Mouse (Mus musculus): ENCODE results near the gene Hoxd1. TPM values are rescaled to one million over a fixed set of nuclear protein-coding genes. Genes with fewer than 3 reads are reported as not detected.

The Hoxd1 gene
- polyA plus RNA-seq, 1 experiment from 2014 or later, result 1.8 TPM

GRCm38 (mm10) chr2:74734996-74735811, 27.6 kb upstream of the Hoxd1 start:
- Histone ChIP-seq H3K9me3 (replicated peaks; ENCODE audit: low read length) (no peaks in the 10 kb centered on the region), H3K9ac (ENCODE audit: low read depth, low read length) (peak overlapping the region; percentile 49; the same call in 1 of the 2 replicates), H3K36me3 (ENCODE audit: insufficient read depth, low read length) (no peaks in the 10 kb centered on the region), H3K4me3 (replicated peaks; ENCODE audit: low read depth, low read length) (0 out of 2 replicates have a peak overlapping the region, but pooled peaks have one; percentile 1), H3K4me1 (replicated peaks; ENCODE audit: insufficient read depth, low read length) (peaks cover 56% of the 10 kb centered on the region), H3K4me2 (ENCODE audit: low read length) (peak overlapping the region; percentile 86), H3K27ac (peak overlapping the region; percentile 51; the same call in 1 of the 2 replicates), H3K27me3 (ENCODE audit: insufficient read depth, low read length) (no peaks in the 10 kb centered on the region)
- ATAC-seq (replicated peaks; ENCODE audit: low FRiP score, low read depth), result no peak
- DNase-seq (ENCODE audit: low spot score), result no peak
- 41% methylated on average over 27 of the region's 27 CpGs for WGBS
- TF ChIP-seq CTCF (IDR thresholded peaks at IDR 0.05; ENCODE audit: low read depth), result no peak

- no peak for ATAC-seq (replicated peaks; ENCODE audit: low FRiP score, low read depth)
- 21% methylated on average over 42 of the region's 42 CpGs for WGBS
- peaks cover 61% of the 10 kb centered on the region for H3K4me1 ChIP-seq (replicated peaks; ENCODE audit: insufficient read depth, low read length)
- H3K27ac ChIP-seq, result peak overlapping the region; percentile 51; the same call in 1 of the 2 replicates
- no peaks in the 10 kb centered on the region for H3K27me3 ChIP-seq (ENCODE audit: insufficient read depth, low read length)
- no peak for TF ChIP-seq CTCF (IDR thresholded peaks at IDR 0.05; ENCODE audit: low read depth)
- DNase-seq (ENCODE audit: low spot score), result no peak
- no peaks in the 10 kb centered on the region for H3K36me3 ChIP-seq (ENCODE audit: insufficient read depth, low read length)
- H3K9me3 ChIP-seq (replicated peaks; ENCODE audit: low read length), result no peaks in the 10 kb centered on the region
- H3K9ac ChIP-seq (ENCODE audit: low read depth, low read length), result peak overlapping the region; percentile 49
- peak overlapping the region; percentile 86 for H3K4me2 ChIP-seq (ENCODE audit: low read length)
- peak overlapping the region; percentile 1; the same call in 1 of the 2 replicates for H3K4me3 ChIP-seq (replicated peaks; ENCODE audit: low read depth, low read length)
These were observed 26.7 kb upstream of the Hoxd1 start for GRCm38 (mm10) chr2:74735851-74736687.

GRCm38 (mm10) chr2:74736688-74737577, 25.8 kb upstream of the Hoxd1 start:
- H3K27ac ChIP-seq, result peak overlapping the region; percentile 51; the same call in 1 of the 2 replicates
- no peak for TF ChIP-seq CTCF (IDR thresholded peaks at IDR 0.05; ENCODE audit: low read depth)
- peak overlapping the region; percentile 1; the same call in 1 of the 2 replicates for H3K4me3 ChIP-seq (replicated peaks; ENCODE audit: low read depth, low read length)
- peak overlapping the region; percentile 49; the same call in 1 of the 2 replicates for H3K9ac ChIP-seq (ENCODE audit: low read depth, low read length)
- no peaks in the 10 kb centered on the region for H3K9me3 ChIP-seq (replicated peaks; ENCODE audit: low read length)
- ATAC-seq (replicated peaks; ENCODE audit: low FRiP score, low read depth), result no peak
- no peaks in the 10 kb centered on the region for H3K36me3 ChIP-seq (ENCODE audit: insufficient read depth, low read length)
- H3K4me1 ChIP-seq (replicated peaks; ENCODE audit: insufficient read depth, low read length), result peaks cover 59% of the 10 kb centered on the region
- H3K27me3 ChIP-seq (ENCODE audit: insufficient read depth, low read length), result no peaks in the 10 kb centered on the region
- DNase-seq (ENCODE audit: low spot score), result no peak
- 50% methylated on average over 15 of the region's 15 CpGs for WGBS
- H3K4me2 ChIP-seq (ENCODE audit: low read length), result peak overlapping the region; percentile 86

- no peak for ATAC-seq (replicated peaks; ENCODE audit: low FRiP score, low read depth)
- no peak for TF ChIP-seq CTCF (IDR thresholded peaks at IDR 0.05; ENCODE audit: low read depth)
These were observed 25.2 kb upstream of the Hoxd1 start for GRCm38 (mm10) chr2:74737578-74738070.

GRCm38 (mm10) chr2:74738623-74739475, 23.9 kb upstream of the Hoxd1 start:
- peak overlapping the region; percentile 5; the same call in 1 of the 2 replicates for H3K4me3 ChIP-seq (replicated peaks; ENCODE audit: low read depth, low read length)
- peak overlapping the region; percentile 79 for H3K27ac ChIP-seq
- H3K4me2 ChIP-seq (ENCODE audit: low read length), result peak overlapping the region; percentile 86

More at GRCm38 (mm10) chr2:74737578-74738070, 25.2 kb upstream of the Hoxd1 start:
- WGBS, result 48% methylated on average over 7 of the region's 7 CpGs
- H3K9ac ChIP-seq (ENCODE audit: low read depth, low read length), result peak overlapping the region; percentile 35; the same call in 1 of the 2 replicates
- H3K27ac ChIP-seq, result peak overlapping the region; percentile 79; the same call in 1 of the 2 replicates
- no peaks in the 10 kb centered on the region for H3K36me3 ChIP-seq (ENCODE audit: insufficient read depth, low read length)
- peaks cover 52% of the 10 kb centered on the region for H3K4me1 ChIP-seq (replicated peaks; ENCODE audit: insufficient read depth, low read length)
- no peaks in the 10 kb centered on the region for H3K9me3 ChIP-seq (replicated peaks; ENCODE audit: low read length)
- DNase-seq (ENCODE audit: low spot score), result no peak
- H3K27me3 ChIP-seq (ENCODE audit: insufficient read depth, low read length), result no peaks in the 10 kb centered on the region
- H3K4me2 ChIP-seq (ENCODE audit: low read length), result peak overlapping the region; percentile 86
- H3K4me3 ChIP-seq (replicated peaks; ENCODE audit: low read depth, low read length), result no peak overlapping the region

More at GRCm38 (mm10) chr2:74738623-74739475, 23.9 kb upstream of the Hoxd1 start:
- Histone ChIP-seq H3K36me3 (ENCODE audit: insufficient read depth, low read length) (no peaks in the 10 kb centered on the region), H3K4me1 (replicated peaks; ENCODE audit: insufficient read depth, low read length) (peaks cover 50% of the 10 kb centered on the region), H3K9me3 (replicated peaks; ENCODE audit: low read length) (no peaks in the 10 kb centered on the region), H3K27me3 (ENCODE audit: insufficient read depth, low read length) (no peaks in the 10 kb centered on the region), H3K9ac (ENCODE audit: low read depth, low read length) (peak overlapping the region; percentile 35; the same call in 1 of the 2 replicates)
- DNase-seq (ENCODE audit: low spot score), result no peak
- TF ChIP-seq CTCF (IDR thresholded peaks at IDR 0.05; ENCODE audit: low read depth), result no peak
- no peak for ATAC-seq (replicated peaks; ENCODE audit: low FRiP score, low read depth)
- WGBS, result 18% methylated on average over 20 of the region's 20 CpGs
